Mouse (Mus musculus): ENCODE results near the gene Scn8a. TPM values are rescaled to one million over a fixed set of nuclear protein-coding genes. Genes with fewer than 3 reads are reported as not detected.

The Scn8a gene
- total and polyA plus RNA-seq, 2 experiments from 2014 or later: 22.4 to 37.7 TPM

DNA sequence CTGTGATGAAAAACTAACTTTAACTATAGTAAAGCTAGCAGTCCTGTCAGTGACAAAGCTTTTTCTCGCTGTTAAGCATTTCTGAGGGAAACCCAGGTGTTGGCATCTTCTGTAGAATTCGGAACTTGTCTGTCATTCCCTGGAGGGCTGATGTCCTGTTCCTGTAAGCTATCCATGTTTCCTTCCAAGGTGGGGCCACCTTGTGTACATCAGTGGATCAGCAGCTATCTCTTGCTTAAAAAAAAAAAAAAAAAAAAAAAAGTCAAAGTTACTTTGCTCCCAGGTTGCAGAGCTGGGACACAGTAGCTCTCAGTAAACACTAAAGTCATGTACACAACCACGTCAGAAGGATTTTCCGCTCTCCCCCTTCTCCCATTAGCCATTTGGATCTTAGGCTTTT lies 91.9 kb downstream of the Scn8a start:
- Histone ChIP-seq H3K9me3 (ENCODE audit: low read length) (no peaks in the 10 kb centered on the region), H3K4me1 (ENCODE audit: insufficient read depth, low read length) (no peaks in the 10 kb centered on the region), H3K4me3 (ENCODE audit: low read depth, low read length) (no peak overlapping the region), H3K27me3 (ENCODE audit: insufficient read depth, low read length) (no peaks in the 10 kb centered on the region), H3K9ac (replicated peaks; ENCODE audit: low read length, poor library complexity, severe bottlenecking) (no peak overlapping the region), H3K4me2 (ENCODE audit: low read depth, low read length, poor library complexity, severe bottlenecking) (no peak overlapping the region), H3K36me3 (ENCODE audit: insufficient read depth, low read length) (peaks cover 6% of the 10 kb centered on the region; the same call in 1 of the 2 replicates), H3K27ac (ENCODE audit: low read depth, low read length) (no peak overlapping the region)
- TF ChIP-seq CTCF (IDR thresholded peaks at IDR 0.05): peak; percentile 54
- 79% methylated on average over 4 of the region's 4 CpGs for WGBS
- peak; percentile 54 for DNase-seq (ENCODE audit: low spot score)
- no peak for ATAC-seq (ENCODE audit: low FRiP score)

- H3K36me3 ChIP-seq (ENCODE audit: insufficient read depth, low read length): peaks cover 25% of the 10 kb centered on the region
- no peak for DNase-seq (ENCODE audit: low spot score)
These were observed 101.8 kb downstream of the Scn8a start for GRCm38 (mm10) chr15:100971443-100971842.

GRCm38 (mm10) chr15:100972795-100973194 lies 103.1 kb downstream of the Scn8a start:
- no peak overlapping the region for H3K4me3 ChIP-seq (ENCODE audit: low read depth, low read length)
- H3K4me2 ChIP-seq (ENCODE audit: low read depth, low read length, poor library complexity, severe bottlenecking): no peak overlapping the region
- TF ChIP-seq CTCF (IDR thresholded peaks at IDR 0.05): no peak
- 38% methylated on average over 11 of the region's 11 CpGs for WGBS
- no peaks in the 10 kb centered on the region for H3K4me1 ChIP-seq (ENCODE audit: insufficient read depth, low read length)
- no peak overlapping the region for H3K27ac ChIP-seq (ENCODE audit: low read depth, low read length)
- DNase-seq (ENCODE audit: low spot score) (peak; percentile 60), ATAC-seq (ENCODE audit: low FRiP score) (no peak)
- H3K27me3 ChIP-seq (ENCODE audit: insufficient read depth, low read length): no peaks in the 10 kb centered on the region
- H3K36me3 ChIP-seq (ENCODE audit: insufficient read depth, low read length): peaks cover 29% of the 10 kb centered on the region
- no peaks in the 10 kb centered on the region for H3K9me3 ChIP-seq (ENCODE audit: low read length)
- H3K9ac ChIP-seq (replicated peaks; ENCODE audit: low read length, poor library complexity, severe bottlenecking): no peak overlapping the region

More at GRCm38 (mm10) chr15:100971443-100971842, 101.8 kb downstream of the Scn8a start:
- no peak overlapping the region for H3K27ac ChIP-seq (ENCODE audit: low read depth, low read length)
- no peak overlapping the region for H3K4me2 ChIP-seq (ENCODE audit: low read depth, low read length, poor library complexity, severe bottlenecking)
- no peak for TF ChIP-seq CTCF (IDR thresholded peaks at IDR 0.05)
- H3K27me3 ChIP-seq (ENCODE audit: insufficient read depth, low read length): no peaks in the 10 kb centered on the region
- H3K9me3 ChIP-seq (ENCODE audit: low read length): no peaks in the 10 kb centered on the region
- no peak overlapping the region for H3K9ac ChIP-seq (replicated peaks; ENCODE audit: low read length, poor library complexity, severe bottlenecking)
- H3K4me1 ChIP-seq (ENCODE audit: insufficient read depth, low read length): no peaks in the 10 kb centered on the region
- no peak for ATAC-seq (ENCODE audit: low FRiP score)
- H3K4me3 ChIP-seq (ENCODE audit: low read depth, low read length): no peak overlapping the region
- 83% methylated on average over 11 of the region's 11 CpGs for WGBS

DNA sequence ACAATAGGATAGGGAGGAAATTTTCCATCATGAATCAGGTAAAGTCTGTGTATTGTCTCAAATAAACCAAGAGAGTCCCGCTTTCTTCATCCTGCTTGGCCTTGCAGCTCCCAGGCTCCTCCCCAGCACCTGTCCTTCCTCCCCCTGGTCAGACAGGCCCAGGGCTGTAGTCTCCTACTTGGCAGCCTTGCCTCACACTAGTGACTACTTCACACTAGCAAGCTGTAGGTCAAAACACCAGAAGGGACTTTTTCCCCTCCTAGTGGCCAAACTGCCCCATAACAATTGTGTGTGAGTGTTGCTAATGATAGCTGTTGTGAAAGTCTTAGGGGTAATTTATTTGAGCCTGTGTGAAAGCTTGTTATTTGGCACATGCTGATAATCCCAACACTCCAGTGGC lies 105.0 kb downstream of the Scn8a start:
- Histone ChIP-seq H3K27me3 (ENCODE audit: insufficient read depth, low read length) (no peaks in the 10 kb centered on the region), H3K4me1 (ENCODE audit: insufficient read depth, low read length) (no peaks in the 10 kb centered on the region), H3K27ac (ENCODE audit: low read depth, low read length) (no peak overlapping the region), H3K9me3 (ENCODE audit: low read length) (no peaks in the 10 kb centered on the region), H3K4me3 (ENCODE audit: low read depth, low read length) (no peak overlapping the region), H3K36me3 (ENCODE audit: insufficient read depth, low read length) (peaks cover 34% of the 10 kb centered on the region), H3K9ac (replicated peaks; ENCODE audit: low read length, poor library complexity, severe bottlenecking) (no peak overlapping the region), H3K4me2 (ENCODE audit: low read depth, low read length, poor library complexity, severe bottlenecking) (no peak overlapping the region)
- DNase-seq (ENCODE audit: low spot score): no peak
- peak; percentile 58 for TF ChIP-seq CTCF (IDR thresholded peaks at IDR 0.05)
- 80% methylated on average over 1 of the region's 1 CpGs for WGBS
- no peak for ATAC-seq (ENCODE audit: low FRiP score)

DNA sequence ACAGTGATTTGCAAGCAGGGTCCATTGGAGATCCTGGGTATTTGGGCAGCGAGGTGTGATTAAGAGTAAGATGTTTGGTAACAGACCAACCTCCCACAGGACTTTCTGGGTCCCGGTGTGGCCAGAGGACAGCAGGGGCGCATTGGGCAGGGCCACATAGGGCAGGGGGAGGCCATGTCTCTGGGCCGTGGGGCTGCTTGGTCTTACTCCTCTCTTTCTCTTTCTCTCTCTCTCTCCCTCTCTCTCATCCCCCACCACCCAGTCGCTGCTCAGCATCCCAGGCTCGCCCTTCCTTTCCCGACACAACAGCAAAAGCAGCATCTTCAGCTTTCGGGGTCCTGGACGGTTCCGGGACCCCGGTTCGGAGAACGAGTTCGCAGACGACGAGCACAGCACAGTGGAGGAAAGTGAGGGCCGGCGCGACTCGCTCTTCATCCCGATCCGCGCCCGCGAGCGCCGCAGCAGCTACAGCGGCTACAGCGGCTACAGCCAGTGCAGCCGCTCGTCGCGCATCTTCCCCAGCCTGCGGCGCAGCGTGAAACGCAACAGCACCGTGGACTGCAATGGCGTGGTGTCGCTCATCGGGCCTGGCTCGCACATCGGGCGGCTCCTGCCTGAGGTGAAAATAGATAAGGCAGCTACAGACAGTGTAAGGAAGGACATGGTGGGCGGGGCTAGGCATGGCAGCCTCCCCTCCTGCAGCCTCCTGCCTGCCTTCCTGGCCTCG lies 113.9 kb downstream of the Scn8a start:
- H3K4me1 ChIP-seq (ENCODE audit: insufficient read depth, low read length): no peaks in the 10 kb centered on the region
- peak overlapping the region; percentile 61 for H3K9ac ChIP-seq (replicated peaks; ENCODE audit: low read length, poor library complexity, severe bottlenecking)
- ATAC-seq (ENCODE audit: low FRiP score) (peak; percentile 86), DNase-seq (ENCODE audit: low spot score) (peak; percentile 77)
- 2% methylated on average over 45 of the region's 46 CpGs for WGBS
- no peaks in the 10 kb centered on the region for H3K27me3 ChIP-seq (ENCODE audit: insufficient read depth, low read length)
- H3K36me3 ChIP-seq (ENCODE audit: insufficient read depth, low read length): peaks cover 5% of the 10 kb centered on the region; the same call in 1 of the 2 replicates
- H3K27ac ChIP-seq (ENCODE audit: low read depth, low read length): peak overlapping the region; percentile 67
- peak; percentile 62 for TF ChIP-seq CTCF (IDR thresholded peaks at IDR 0.05)
- H3K4me3 ChIP-seq (ENCODE audit: low read depth, low read length): peak overlapping the region; percentile 36
- no peaks in the 10 kb centered on the region for H3K9me3 ChIP-seq (ENCODE audit: low read length)
- peak overlapping the region; percentile 63 for H3K4me2 ChIP-seq (ENCODE audit: low read depth, low read length, poor library complexity, severe bottlenecking)

GRCm38 (mm10) chr15:100984154-100984893 lies 114.7 kb downstream of the Scn8a start:
- H3K4me1 ChIP-seq (ENCODE audit: insufficient read depth, low read length): no peaks in the 10 kb centered on the region
- no peaks in the 10 kb centered on the region for H3K9me3 ChIP-seq (ENCODE audit: low read length)
- H3K9ac ChIP-seq (replicated peaks; ENCODE audit: low read length, poor library complexity, severe bottlenecking): peak overlapping the region; percentile 61
- DNase-seq (ENCODE audit: low spot score) (no peak), ATAC-seq (ENCODE audit: low FRiP score) (no peak; the same call in 1 of the 2 replicates)
- no peak for TF ChIP-seq CTCF (IDR thresholded peaks at IDR 0.05)
- peak overlapping the region; percentile 36 for H3K4me3 ChIP-seq (ENCODE audit: low read depth, low read length)
- no peaks in the 10 kb centered on the region for H3K27me3 ChIP-seq (ENCODE audit: insufficient read depth, low read length)
- H3K27ac ChIP-seq (ENCODE audit: low read depth, low read length): peak overlapping the region; percentile 67
- WGBS: 34% methylated on average over 12 of the region's 12 CpGs
- H3K4me2 ChIP-seq (ENCODE audit: low read depth, low read length, poor library complexity, severe bottlenecking): peak overlapping the region; percentile 63
- peaks cover 3% of the 10 kb centered on the region; the same call in 1 of the 2 replicates for H3K36me3 ChIP-seq (ENCODE audit: insufficient read depth, low read length)

All from midbrain, postnatal 0 days (tissue).